Mouse (Mus musculus) yolk sac, embryonic 10.5 days (tissue): ENCODE data around the gene Olfr68.
"Not testable (repeated sequence)": the region's sequence is repeated elsewhere in the genome, so short reads cannot be mapped to it uniquely, and the experiment has no call there.

Source experiments
- DNase-seq: peaks from one replicate; pipeline ENCODE4 v3.0.0-alpha.2; 2017; ENCODE audit warnings: low spot score

The Olfr68 gene

GRCm38 (mm10) chr7:103779598-103779997 lies at the start of gene Olfr68:
TSS of gene Olfr68 (minus strand) at chr7:103779698.
- DNase-seq = no peak

- no peak for DNase-seq
Measured at GRCm38 (mm10) chr7:103827808-103828207, 48.3 kb upstream of the Olfr68 start, which contains the start of gene Hbb-bs. TSS of gene Hbb-bs (minus strand) at chr7:103828096.

GRCm38 (mm10) chr7:103827139-103827538 lies 47.6 kb upstream of the Olfr68 start:
- DNase-seq = not testable (repeated sequence)

GRCm38 (mm10) chr7:103826255-103826887 lies 46.9 kb upstream of the Olfr68 start:
- no peak for DNase-seq

GRCm38 (mm10) chr7:103825536-103826254 lies 46.2 kb upstream of the Olfr68 start:
- no peak for DNase-seq

GRCm38 (mm10) chr7:103824597-103824996 lies 45.1 kb upstream of the Olfr68 start:
- DNase-seq = no peak

GRCm38 (mm10) chr7:103815085-103815484 lies 35.6 kb upstream of the Olfr68 start:
- DNase-seq = not testable (repeated sequence)

- no peak for DNase-seq
Measured at GRCm38 (mm10) chr7:103813766-103814165, 34.3 kb upstream of the Olfr68 start, which contains the start of gene Hbb-bt. TSS of gene Hbb-bt (minus strand) at chr7:103813996.

GRCm38 (mm10) chr7:103813152-103813551 lies 33.7 kb upstream of the Olfr68 start:
- not testable (repeated sequence) for DNase-seq

GRCm38 (mm10) chr7:103812174-103812573 lies 32.7 kb upstream of the Olfr68 start:
- no peak for DNase-seq

GRCm38 (mm10) chr7:103811223-103811845 lies 31.8 kb upstream of the Olfr68 start:
- DNase-seq = no peak

GRCm38 (mm10) chr7:103810746-103811145 lies 31.2 kb upstream of the Olfr68 start:
- no peak for DNase-seq

GRCm38 (mm10) chr7:103810296-103810695 lies 30.8 kb upstream of the Olfr68 start:
- DNase-seq = no peak

- DNase-seq = no peak
Measured at GRCm38 (mm10) chr7:103809801-103810155, 30.3 kb upstream of the Olfr68 start.

GRCm38 (mm10) chr7:103808971-103809800 lies 29.7 kb upstream of the Olfr68 start:
- no peak for DNase-seq

- DNase-seq = not testable (repeated sequence)
Measured at GRCm38 (mm10) chr7:103808120-103808519, 28.6 kb upstream of the Olfr68 start.

GRCm38 (mm10) chr7:103806856-103807255 lies 27.4 kb upstream of the Olfr68 start:
- no peak for DNase-seq

- DNase-seq = no peak
Measured at GRCm38 (mm10) chr7:103792669-103793388, 13.3 kb upstream of the Olfr68 start.

GRCm38 (mm10) chr7:103791721-103792120 lies 12.2 kb upstream of the Olfr68 start, which contains the start of gene Olfr67:
TSS of gene Olfr67 (minus strand) at chr7:103791821.
- no peak for DNase-seq

- DNase-seq = not testable (repeated sequence)
Measured at GRCm38 (mm10) chr7:103777652-103778051, 1.8 kb downstream of the Olfr68 start.

GRCm38 (mm10) chr7:103771494-103771893 lies 8.0 kb downstream of the Olfr68 start, which contains the start of gene Olfr69:
TSS of gene Olfr69 (minus strand) at chr7:103771594.
- DNase-seq = no peak
